Mouse (Mus musculus): ENCODE measurements at regions not wholly inside any gene's neighbourhood (a gene's known extent, or its start where the extent isn't known, plus 50 kb on each side); places are given as distances from the start of the nearest gene placed in this dataset.

GRCm38 (mm10) chr9:115564366-115564765, 254.1 kb upstream of the Stt3b start:
- ChIA-PET POLR2A (interaction anchor here in 1 of 4 experiments (1.9 kb wide), 1 partner anchor 16 kb away, joined by 6 read pairs; no protein-coding TSS in a partner anchor), CTCF (no interaction called here)

GRCm38 (mm10) chr9:115568693-115569334, 258.6 kb upstream of the Stt3b start:
- POLR2A ChIA-PET = interaction anchor here in 2 of 4 experiments (0.6 to 1.0 kb wide), 2 partner anchors 8 to 187 kb away, joined by 3 to 4 read pairs; no protein-coding TSS in a partner anchor
- CTCF ChIA-PET = interaction anchor here in 1 of 4 experiments (0.6 kb wide), 1 partner anchor 502 kb away, joined by 3 read pairs; no protein-coding TSS in a partner anchor

GRCm38 (mm10) chr9:115570998-115571397, 260.8 kb upstream of the Stt3b start:
- POLR2A ChIA-PET = interaction anchor here in 2 of 4 experiments (0.7 to 1.3 kb wide), 2 partner anchors 23 to 143 kb away, joined by 3 read pairs; no protein-coding TSS in a partner anchor
- CTCF ChIA-PET = interaction anchor here in 1 of 4 experiments (0.6 kb wide), 1 partner anchor 1633 kb away, joined by 3 read pairs; no protein-coding TSS in a partner anchor

GRCm38 (mm10) chr9:115581116-115581515, 270.9 kb upstream of the Stt3b start:
- ChIA-PET POLR2A (no interaction called here), CTCF (no interaction called here)

GRCm38 (mm10) chr9:115583548-115583947, 273.3 kb upstream of the Stt3b start:
- ChIA-PET CTCF (interaction anchor here in 1 of 4 experiments (0.5 kb wide), 1 partner anchor 49 kb away, joined by 3 read pairs; no protein-coding TSS in a partner anchor), POLR2A (interaction anchor here in 1 of 4 experiments (0.7 kb wide), 2 partner anchors 9 to 453 kb away, joined by 3 read pairs; no protein-coding TSS in a partner anchor)

- CTCF ChIA-PET = no interaction called here
- POLR2A ChIA-PET = interaction anchor here in 1 of 4 experiments (0.7 kb wide), 1 partner anchor 22 kb away, joined by 8 read pairs; no protein-coding TSS in a partner anchor
Measured at GRCm38 (mm10) chr9:115584874-115585273, 274.7 kb upstream of the Stt3b start.

- ChIA-PET CTCF (no interaction called here), POLR2A (interaction anchor here in 2 of 4 experiments (0.5 to 1.4 kb wide), 3 partner anchors 9 to 480 kb away, joined by 3 to 4 read pairs (median 3); partner anchors contain the start of gene Stt3b (in 1 of the 2))
Measured at GRCm38 (mm10) chr9:115592466-115592865, 282.2 kb upstream of the Stt3b start.

- CTCF ChIA-PET = no interaction called here
- POLR2A ChIA-PET = no interaction called here
Measured at GRCm38 (mm10) chr9:115600228-115600627, 290.0 kb upstream of the Stt3b start.

GRCm38 (mm10) chr9:115600826-115601225, 290.6 kb upstream of the Stt3b start:
- CTCF ChIA-PET = no interaction called here
- POLR2A ChIA-PET = no interaction called here

- ChIA-PET POLR2A (interaction anchor here in 1 of 4 experiments (0.7 kb wide), 1 partner anchor 436 kb away, joined by 3 read pairs; no protein-coding TSS in a partner anchor), CTCF (interaction anchor here in 1 of 4 experiments (0.7 kb wide), 1 partner anchor 933 kb away, joined by 4 read pairs; no protein-coding TSS in a partner anchor)
Measured at GRCm38 (mm10) chr9:115602772-115603171, 292.6 kb upstream of the Stt3b start.

GRCm38 (mm10) chr9:115604450-115604849, 294.2 kb upstream of the Stt3b start:
- CTCF ChIA-PET = interaction anchor here in 1 of 4 experiments (0.8 kb wide), 1 partner anchor 200 kb away, joined by 3 read pairs; no protein-coding TSS in a partner anchor
- POLR2A ChIA-PET = interaction anchor here in 1 of 4 experiments (0.6 kb wide), 1 partner anchor 787 kb away, joined by 3 read pairs; no protein-coding TSS in a partner anchor

- CTCF ChIA-PET = interaction anchor here (0.6 to 3.1 kb wide), 6 partner anchors 18 to 200 kb away, joined by 3 to 18 read pairs (median 4); no protein-coding TSS in a partner anchor
- POLR2A ChIA-PET = interaction anchor here in 1 of 4 experiments (0.6 kb wide), 1 partner anchor 788 kb away, joined by 3 read pairs; no protein-coding TSS in a partner anchor
Measured at GRCm38 (mm10) chr9:115604968-115605682, 294.9 kb upstream of the Stt3b start.

GRCm38 (mm10) chr9:115607961-115608360, 297.7 kb upstream of the Stt3b start:
- POLR2A ChIA-PET = interaction anchor here in 1 of 4 experiments (0.6 kb wide), 1 partner anchor 44 kb away, joined by 3 read pairs; no protein-coding TSS in a partner anchor

GRCm38 (mm10) chr9:115608377-115608776, 298.2 kb upstream of the Stt3b start:
- CTCF ChIA-PET = no interaction called here
- POLR2A ChIA-PET = no interaction called here

More at GRCm38 (mm10) chr9:115607961-115608360, 297.7 kb upstream of the Stt3b start:
- CTCF ChIA-PET = interaction anchor here in 1 of 4 experiments (3.1 kb wide), 1 partner anchor 97 kb away, joined by 18 read pairs; no protein-coding TSS in a partner anchor

GRCm38 (mm10) chr9:115609904-115610303, 299.4 kb upstream of the Gadl1 start:
- ChIA-PET CTCF (no interaction called here), POLR2A (no interaction called here)

GRCm38 (mm10) chr9:115611713-115612112, 297.5 kb upstream of the Gadl1 start:
- ChIA-PET POLR2A (no interaction called here), CTCF (no interaction called here)

GRCm38 (mm10) chr9:115612908-115613307, 296.3 kb upstream of the Gadl1 start:
- ChIA-PET CTCF (no interaction called here), POLR2A (no interaction called here)

- CTCF ChIA-PET = no interaction called here
- POLR2A ChIA-PET = interaction anchor here in 1 of 4 experiments (0.6 kb wide), 1 partner anchor 13 kb away, joined by 3 read pairs; no protein-coding TSS in a partner anchor
Measured at GRCm38 (mm10) chr9:115614007-115614406, 295.2 kb upstream of the Gadl1 start.

GRCm38 (mm10) chr9:115617909-115618308, 291.3 kb upstream of the Gadl1 start:
- CTCF ChIA-PET = interaction anchor here in 1 of 4 experiments (1.2 kb wide), 1 partner anchor 11 kb away, joined by 3 read pairs; no protein-coding TSS in a partner anchor
- POLR2A ChIA-PET = interaction anchor here in 2 of 4 experiments (0.6 to 0.7 kb wide), 2 partner anchors 23 to 575 kb away, joined by 3 to 7 read pairs; no protein-coding TSS in a partner anchor

All from embryonic stem cell, embryonic (primary cell).